In the genomic region with DNA sequence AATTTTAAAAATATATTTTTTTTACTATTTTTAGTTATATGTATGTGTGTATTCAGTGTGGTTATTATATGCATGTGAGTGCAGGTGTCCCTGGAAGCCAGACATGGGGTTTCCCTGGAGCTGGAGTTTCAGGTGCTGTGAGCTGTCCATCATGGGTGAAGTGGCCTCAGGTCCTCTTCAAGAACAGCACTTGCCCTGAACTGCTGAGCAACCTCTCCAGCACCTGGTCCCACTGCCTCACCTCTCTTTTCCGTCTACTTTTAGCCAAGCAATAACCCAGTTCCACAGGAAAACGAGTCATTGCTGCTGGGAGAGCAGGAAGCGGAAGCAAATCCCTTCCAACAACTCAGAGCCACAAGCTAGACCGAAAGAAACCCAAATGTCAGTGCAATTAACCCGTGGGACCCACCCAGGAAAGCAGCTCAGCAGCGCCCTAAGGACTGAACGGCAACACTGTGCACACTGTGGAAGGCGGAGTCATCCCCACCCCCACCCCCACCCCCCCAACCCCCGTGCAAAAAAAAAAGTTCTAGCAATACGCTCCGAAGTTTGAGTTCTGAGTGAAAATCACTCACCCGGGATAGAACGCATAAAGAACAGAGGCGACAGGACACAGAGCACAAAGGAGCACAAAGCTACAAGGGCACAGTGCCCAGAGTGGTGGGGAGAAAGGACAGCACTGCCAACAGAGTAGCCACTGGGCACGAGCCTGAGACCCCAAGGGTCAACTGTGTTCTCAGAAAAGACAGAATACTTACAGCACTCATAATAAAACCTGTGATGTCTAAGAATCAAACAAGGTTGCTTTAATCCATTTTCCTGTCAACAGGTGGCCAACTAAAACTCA, we compare ENCODE assay signal across 14 mouse cellular contexts. TPM values are rescaled to one million over a fixed set of nuclear protein-coding genes. Genes with fewer than 3 reads are reported as not detected.
DNase-seq lines count a peak whose midpoint lies in the region; ATAC-seq lines count a peak whose summit lies in the region.
"Had no signal": no experiment of that assay in that cellular context is flagged by ENCODE, and none has a peak within 500 bp of the region (broad histone marks: within the 10 kb centered on the region; RNA-seq: fewer than 3 reads in every experiment).

No protein-coding gene starts in this region.

- peak; percentile 35 to 50 for DNase-seq in heart, adult 9 months (ENCODE audit: low spot score in 2 of 2)
- no peak for DNase-seq in heart, postnatal 10 days
- no peak for DNase-seq in kidney, adult 9 months
- DNase-seq in lung, postnatal 10 days = peak; percentile 24
- no peak for DNase-seq in frontal cortex, postnatal 14 days (ENCODE audit: low spot score in 2 of 2)
- DNase-seq in gastrocnemius, adult 8-10 months (ENCODE audit: low spot score in 2 of 2) = no peak
- DNase-seq: adrenal gland, postnatal 10 days; left cerebral cortex, postnatal 4 days; thymus, adult 2 months had no signal

- H3K9ac ChIP-seq in kidney, embryonic 15.5 days = no peak overlapping the region
- no peak overlapping the region for H3K9ac ChIP-seq in heart, embryonic 15.5 days
- H3K9ac ChIP-seq: liver, embryonic 14.5 days had no signal

- H3K36me3 ChIP-seq in kidney, embryonic 15.5 days = peaks cover 36% of the 10 kb centered on the region
- peaks cover 5% of the 10 kb centered on the region; the same call in 1 of the 2 replicates for H3K36me3 ChIP-seq in heart, embryonic 15.5 days

- H3K4me2 ChIP-seq in kidney, embryonic 15.5 days = no peak overlapping the region; the same call in 1 of the 2 replicates
- H3K4me2 ChIP-seq in heart, embryonic 15.5 days = no peak overlapping the region

- intact Hi-C loops in heart, postnatal 10 days (cut with DNase I) = loop anchor here (2.0 kb wide), 1 partner anchor 23 kb away; no protein-coding TSS in a partner anchor

- 51% methylated on average over 15 of the region's 15 CpGs for WGBS in kidney, embryonic 15.5 days
- WGBS in heart, embryonic 15.5 days = 61% methylated on average over 15 of the region's 15 CpGs

- ATAC-seq in kidney, embryonic 15.5 days (replicated peaks; ENCODE audit: low FRiP score) = no peak
- ATAC-seq in heart, embryonic 15.5 days (replicated peaks; ENCODE audit: insufficient number of reproducible peaks, insufficient read depth, low FRiP score, low read depth) = no peak
- ATAC-seq: inflammation-experienced regulatory T-cells, adult 6 months had no signal

- peak overlapping the region; percentile 37; the same call in 1 of the 2 replicates for H3K27ac ChIP-seq in kidney, embryonic 15.5 days
- 0 out of 2 replicates have a peak overlapping the region, but pooled peaks have one; percentile 19 for H3K27ac ChIP-seq in heart, embryonic 15.5 days
- H3K27ac ChIP-seq: embryonic facial prominence, embryonic 10.5 days; liver, embryonic 14.5 days had no signal

- no peaks in the 10 kb centered on the region for H3K9me3 ChIP-seq in kidney, embryonic 15.5 days (replicated peaks)
- no peaks in the 10 kb centered on the region for H3K9me3 ChIP-seq in heart, embryonic 15.5 days (replicated peaks)
- H3K9me3 ChIP-seq: embryonic facial prominence, embryonic 10.5 days had no signal

- H3K4me1 ChIP-seq in kidney, embryonic 15.5 days = peaks cover 42% of the 10 kb centered on the region
- H3K4me1 ChIP-seq in heart, embryonic 15.5 days (replicated peaks) = peaks cover 15% of the 10 kb centered on the region

- H3K27me3 ChIP-seq in kidney, embryonic 15.5 days = no peaks in the 10 kb centered on the region
- no peaks in the 10 kb centered on the region for H3K27me3 ChIP-seq in heart, embryonic 15.5 days

- no peak overlapping the region for H3K4me3 ChIP-seq in kidney, embryonic 15.5 days (replicated peaks)
- H3K4me3 ChIP-seq in heart, embryonic 15.5 days = no peak overlapping the region
- H3K4me3 ChIP-seq: embryonic facial prominence, embryonic 10.5 days had no signal

RNA-seq across cellular contexts. Expression of gene Usp12, which starts 24.6 kb away (rescaled TPM):
- total RNA-seq in heart, postnatal 10 days (2021) = 10 to 100 TPM; 17.4 to 20.5 TPM
- polyA plus RNA-seq in kidney, embryonic 15.5 days (2015; fragmentation: Nextera tagmentation; extraction: Ambion mirVana) = 21.2 and 21.7 TPM in 2 replicates
- polyA plus RNA-seq in heart, embryonic 15.5 days (2015; fragmentation: Nextera tagmentation; extraction: Ambion mirVana) = 9.0 and 10.8 TPM in 2 replicates
- 10 to 100 TPM; 13.3 to 19.5 (median 14.9) TPM for total RNA-seq in gastrocnemius, adult 8-10 months (2022)

Comparison
In these comparisons a context has a peak if more than half of its experiments do, and no peak if none do; other contexts are left out.
1. DNase-seq: peak in heart, adult 9 months (2 of 2) and lung, postnatal 10 days (single experiment); none in heart, postnatal 10 days (0 of 2), kidney, adult 9 months (single experiment), frontal cortex, postnatal 14 days (0 of 2) and gastrocnemius, adult 8-10 months (0 of 2).